Mouse (Mus musculus) ES-E14 (cell line): ENCODE results near the gene Iqsec2.

Experiments used
- CHD2 ChIP-seq: IDR thresholded peaks from 2 replicates; pipeline ENCODE4 v1.6.1; 2014; ENCODE audit warnings: mild to moderate bottlenecking, low read depth, low read length, inconsistent platforms
- ZC3H11A ChIP-seq: IDR thresholded peaks from 2 replicates; pipeline ENCODE4 v1.6.1; 2012; ENCODE audit warnings: low read depth, mild to moderate bottlenecking, inconsistent platforms, low read length, borderline replicate concordance
- ZNF384 ChIP-seq: IDR thresholded peaks from 2 replicates; pipeline ENCODE4 v1.6.1; 2012; ENCODE audit warnings: low read depth, low read length, inconsistent platforms

- no peak for TF ChIP-seq CHD2
- no peak for TF ChIP-seq ZC3H11A
- no peak for TF ChIP-seq ZNF384
Observed at GRCm38 (mm10) chrX:152161404-152161803, 17.3 kb downstream of the Iqsec2 start.
